Mouse (Mus musculus) hindbrain, postnatal 0 days (tissue): ENCODE measurements around the gene Nsun4. TPM values are rescaled to one million over a fixed set of nuclear protein-coding genes. Genes with fewer than 3 reads are reported as not detected.

Source experiments
- ATAC-seq: fragments of 200-750 bp; cut with Nextera tagmentation; 2 replicates; pipeline ENCODE4 v1.8.0; 2017; ENCODE audit warnings: mild to moderate bottlenecking, moderate TSS enrichment, moderate library complexity
- DNase-seq: peaks from one replicate; pipeline ENCODE4 v3.0.0-alpha.2; 2015; ENCODE audit warnings: low spot score
- H3K27ac ChIP-seq: fragments of 300-500 bp; sonication (generic); 2 replicates; pipeline ENCODE4 v1.5.1; 2014; ENCODE audit warnings: mild to moderate bottlenecking
- H3K27me3 ChIP-seq: fragments of 300-500 bp; sonication (generic); 2 replicates; pipeline ENCODE4 v1.6.1; 2014; ENCODE audit warnings: low read length, mixed read lengths; ENCODE audit not compliant: insufficient read depth
- H3K36me3 ChIP-seq: fragments of 300-500 bp; sonication (generic); 2 replicates; pipeline ENCODE4 v1.6.1; 2014; ENCODE audit warnings: low read length, mixed read lengths; ENCODE audit not compliant: insufficient read depth
- H3K4me1 ChIP-seq: fragments of 300-500 bp; sonication (generic); 2 replicates; pipeline ENCODE4 v1.6.1; 2014; ENCODE audit warnings: antibody characterized with exemption, low read length, mixed read lengths; ENCODE audit not compliant: insufficient read depth
- H3K4me2 ChIP-seq: fragments of 300-500 bp; sonication (generic); 2 replicates; pipeline ENCODE4 v1.6.1; 2014; ENCODE audit warnings: low read depth, mild to moderate bottlenecking, low read length, moderate library complexity, mixed read lengths
- H3K4me3 ChIP-seq: fragments of 300-500 bp; sonication (generic); 2 replicates; pipeline ENCODE4 v1.5.1; 2014; ENCODE audit warnings: low read length
- H3K9ac ChIP-seq: fragments of 300-500 bp; sonication (generic); replicated peaks from 2 replicates; pipeline ENCODE4 v1.6.1; 2014; ENCODE audit warnings: mild to moderate bottlenecking, low read length, moderate library complexity, mixed read lengths
- H3K9me3 ChIP-seq: fragments of 300-500 bp; sonication (generic); 2 replicates; pipeline ENCODE4 v1.6.1; 2016; ENCODE audit warnings: low read length, mixed read lengths
- CTCF ChIP-seq: IDR thresholded peaks from 2 replicates; pipeline ENCODE4 v1.5.1; 2016; ENCODE audit warnings: antibody characterized with exemption, control low read depth, low read depth
- WGBS: fragments of 180-500 bp; shearing (Covaris S2); extraction: QIAGEN DNeasy Blood & Tissue Kit; methylation state at CpG from one replicate; pipeline ENCODE4 v1.1.7; 2014; 5-methylcytosine and 5-hydroxymethylcytosine counted together
- polyA plus RNA-seq: library from polyadenylated mRNA; unstranded; fragments of >200 nt; fragmentation: Nextera tagmentation; extraction: Ambion mirVana; gene quantifications from 2 replicates; pipeline ENCODE4 v1.2.1, GENCODE M21; 2015
- total RNA-seq: library from RNA; depleted of rRNA; stranded (reverse); fragments of >200 nt; gene quantifications from 2 replicates; pipeline ENCODE4 v1.2.3, GENCODE M21; 2014

Nsun4 gene
- total and polyA plus RNA-seq, 2 experiments from 2014 or later = 10.4 to 13.6 TPM

GRCm38 (mm10) chr4:116017300-116017901 is 36.3 kb downstream of the Nsun4 start:
- Histone ChIP-seq H3K9ac (peak overlapping the region; percentile 69), H3K9me3 (no peaks in the 10 kb centered on the region), H3K36me3 (no peaks in the 10 kb centered on the region), H3K4me1 (no peaks in the 10 kb centered on the region), H3K27me3 (0 out of 2 replicates have a peak, but pooled peaks cover 4% of the 10 kb centered on the region), H3K27ac (peak overlapping the region; percentile 60), H3K4me2 (peak overlapping the region; percentile 91), H3K4me3 (peak overlapping the region; percentile 75)
- peak; percentile 17; the same call in 1 of the 2 replicates for TF ChIP-seq CTCF
- DNase-seq (peak; percentile 83), ATAC-seq (peak; percentile 88)
- 2% methylated on average over 53 of the region's 60 CpGs for WGBS

- no peaks in the 10 kb centered on the region for H3K9me3 ChIP-seq
- H3K36me3 ChIP-seq = no peaks in the 10 kb centered on the region
- TF ChIP-seq CTCF = no peak
- H3K4me2 ChIP-seq = peak overlapping the region; percentile 91
- H3K4me1 ChIP-seq = no peaks in the 10 kb centered on the region
- peak overlapping the region; percentile 60; the same call in 1 of the 2 replicates for H3K27ac ChIP-seq
- 0 out of 2 replicates have a peak, but pooled peaks have one; percentile 9 for ATAC-seq
- no peak for DNase-seq
- WGBS = 9% methylated on average over 16 of the region's 16 CpGs
- peak overlapping the region; percentile 69 for H3K9ac ChIP-seq
- 0 out of 2 replicates have a peak, but pooled peaks cover 4% of the 10 kb centered on the region for H3K27me3 ChIP-seq
- peak overlapping the region; percentile 75 for H3K4me3 ChIP-seq
Measured at GRCm38 (mm10) chr4:116016862-116017299, 36.8 kb downstream of the Nsun4 start.

GRCm38 (mm10) chr4:116016396-116016795 is 37.3 kb downstream of the Nsun4 start:
- 49% methylated on average over 3 of the region's 3 CpGs for WGBS
- 0 out of 2 replicates have a peak overlapping the region, but pooled peaks have one; percentile 69 for H3K9ac ChIP-seq
- H3K9me3 ChIP-seq = no peaks in the 10 kb centered on the region
- H3K36me3 ChIP-seq = no peaks in the 10 kb centered on the region
- H3K4me3 ChIP-seq = peak overlapping the region; percentile 75
- ATAC-seq = no peak
- no peak for TF ChIP-seq CTCF
- H3K4me2 ChIP-seq = peak overlapping the region; percentile 91
- no peak for DNase-seq
- no peak overlapping the region for H3K27ac ChIP-seq
- H3K4me1 ChIP-seq = no peaks in the 10 kb centered on the region
- 0 out of 2 replicates have a peak, but pooled peaks cover 4% of the 10 kb centered on the region for H3K27me3 ChIP-seq

GRCm38 (mm10) chr4:116015996-116016395 is 37.7 kb downstream of the Nsun4 start:
- Histone ChIP-seq H3K9ac (no peak overlapping the region), H3K27ac (no peak overlapping the region), H3K4me3 (no peak overlapping the region), H3K36me3 (no peaks in the 10 kb centered on the region), H3K4me2 (peak overlapping the region; percentile 91), H3K27me3 (0 out of 2 replicates have a peak, but pooled peaks cover 4% of the 10 kb centered on the region), H3K9me3 (no peaks in the 10 kb centered on the region), H3K4me1 (no peaks in the 10 kb centered on the region)
- DNase-seq (no peak), ATAC-seq (no peak)
- 67% methylated on average over 8 of the region's 8 CpGs for WGBS
- no peak for TF ChIP-seq CTCF

- Histone ChIP-seq H3K4me2 (no peak overlapping the region), H3K9me3 (no peaks in the 10 kb centered on the region), H3K27me3 (0 out of 2 replicates have a peak, but pooled peaks cover 4% of the 10 kb centered on the region), H3K4me3 (no peak overlapping the region), H3K4me1 (no peaks in the 10 kb centered on the region), H3K36me3 (no peaks in the 10 kb centered on the region), H3K27ac (no peak overlapping the region), H3K9ac (no peak overlapping the region)
- TF ChIP-seq CTCF = no peak
- WGBS = 79% methylated on average over 5 of the region's 5 CpGs
- DNase-seq (no peak), ATAC-seq (no peak)
Measured at GRCm38 (mm10) chr4:116015502-116015901, 38.2 kb downstream of the Nsun4 start.

GRCm38 (mm10) chr4:116010186-116010585 is 43.5 kb downstream of the Nsun4 start:
- Histone ChIP-seq H3K9ac (no peak overlapping the region), H3K36me3 (no peaks in the 10 kb centered on the region), H3K27ac (no peak overlapping the region), H3K27me3 (no peaks in the 10 kb centered on the region), H3K4me3 (no peak overlapping the region), H3K4me2 (no peak overlapping the region), H3K4me1 (no peaks in the 10 kb centered on the region), H3K9me3 (no peaks in the 10 kb centered on the region)
- TF ChIP-seq CTCF = no peak
- DNase-seq = no peak
- ATAC-seq = no peak
- 76% methylated on average over 8 of the region's 8 CpGs for WGBS

- no peak for TF ChIP-seq CTCF
- H3K27me3 ChIP-seq = no peaks in the 10 kb centered on the region
- no peak for DNase-seq
Measured at GRCm38 (mm10) chr4:116001206-116001605, 52.5 kb downstream of the Nsun4 start.

More at GRCm38 (mm10) chr4:116001206-116001605, 52.5 kb downstream of the Nsun4 start:
- Histone ChIP-seq H3K9me3 (no peaks in the 10 kb centered on the region), H3K27ac (no peak overlapping the region), H3K9ac (no peak overlapping the region), H3K4me1 (no peaks in the 10 kb centered on the region), H3K4me3 (no peak overlapping the region), H3K36me3 (no peaks in the 10 kb centered on the region), H3K4me2 (no peak overlapping the region)
- ATAC-seq = no peak
- 65% methylated on average over 4 of the region's 4 CpGs for WGBS
